ENCODE assay signal across 14 mouse cellular contexts in genomic region chr15:101194951-101195823, GRCm38 (mm10). TPM values are rescaled to one million over a fixed set of nuclear protein-coding genes. Genes with fewer than 3 reads are reported as not detected.
A peak's percentile ranks its signal among the peaks of the same experiment; 100 is the strongest.
DNase-seq lines count a peak whose midpoint lies in the region; ATAC-seq and TF ChIP-seq lines count a peak whose summit lies in the region.
"Had no signal": no experiment of that assay in that cellular context is flagged by ENCODE, and none has a peak within 500 bp of the region (broad histone marks: within the 10 kb centered on the region; RNA-seq: fewer than 3 reads in every experiment).

No protein-coding gene starts in this region.

- no peak overlapping the region; the same call in 1 of the 2 replicates for H3K4me2 ChIP-seq in liver, embryonic 11.5 days
- no peak overlapping the region for H3K4me2 ChIP-seq in forebrain, embryonic 13.5 days
- H3K4me2 ChIP-seq: embryonic facial prominence, embryonic 13.5 days; limb, embryonic 12.5 days; midbrain, embryonic 15.5 days had no signal

- 74% methylated on average over 16 of the region's 16 CpGs for WGBS in liver, embryonic 11.5 days
- 56% methylated on average over 16 of the region's 16 CpGs for WGBS in small intestine, adult 2 months
- 95% methylated on average over 16 of the region's 16 CpGs for WGBS in forebrain, embryonic 13.5 days

- H3K4me3 ChIP-seq in liver, embryonic 11.5 days (ENCODE audit: low read depth, low read length): no peak overlapping the region
- no peak overlapping the region for H3K4me3 ChIP-seq in small intestine, adult 2 months (ENCODE audit: low read depth, low read length)
- H3K4me3 ChIP-seq in forebrain, embryonic 13.5 days: no peak overlapping the region
- H3K4me3 ChIP-seq: embryonic facial prominence, embryonic 13.5 days; heart, embryonic 10.5 days; limb, embryonic 12.5 days; midbrain, embryonic 15.5 days had no signal

- TF ChIP-seq POLR2A in small intestine, adult 2 months (IDR thresholded peaks at IDR 0.05; ENCODE audit: low read depth, low read length): no peak

- no peak for ATAC-seq in liver, embryonic 11.5 days (replicated peaks; ENCODE audit: low FRiP score)
- ATAC-seq in common myeloid progenitor, adult 5-6 weeks (replicated peaks; ENCODE audit: low read depth, poor library complexity, severe bottlenecking): peak; percentile 59
- ATAC-seq in forebrain, embryonic 13.5 days: no peak
- ATAC-seq: forebrain, postnatal 0 days; midbrain, embryonic 15.5 days had no signal

- no peak for TF ChIP-seq CTCF in small intestine, adult 2 months (IDR thresholded peaks at IDR 0.05; ENCODE audit: extremely low read depth, insufficient read length, insufficient replicate concordance, low read depth, low read length)

- no peak overlapping the region for H3K9ac ChIP-seq in liver, embryonic 11.5 days (ENCODE audit: low read depth, low read length)
- no peak overlapping the region for H3K9ac ChIP-seq in forebrain, embryonic 13.5 days
- H3K9ac ChIP-seq: embryonic facial prominence, embryonic 13.5 days; forebrain, postnatal 0 days; limb, embryonic 12.5 days; midbrain, embryonic 15.5 days had no signal

- no peak overlapping the region for H3K27ac ChIP-seq in liver, embryonic 11.5 days (ENCODE audit: low read depth, low read length)
- peak overlapping the region; percentile 20; the same call in 1 of the 2 replicates for H3K27ac ChIP-seq in small intestine, adult 2 months (ENCODE audit: insufficient read depth, low read depth, low read length)
- H3K27ac ChIP-seq in forebrain, embryonic 13.5 days: no peak overlapping the region
- H3K27ac ChIP-seq: embryonic facial prominence, embryonic 13.5 days; limb, embryonic 12.5 days; midbrain, embryonic 15.5 days had no signal

- no peaks in the 10 kb centered on the region for H3K27me3 ChIP-seq in liver, embryonic 11.5 days (replicated peaks; ENCODE audit: control insufficient read depth, insufficient read depth, low read length)
- no peaks in the 10 kb centered on the region for H3K27me3 ChIP-seq in small intestine, adult 2 months (ENCODE audit: control insufficient read depth, insufficient read depth, low read length)
- H3K27me3 ChIP-seq in forebrain, embryonic 13.5 days: peaks cover 4% of the 10 kb centered on the region; the same call in 1 of the 2 replicates
- H3K27me3 ChIP-seq: CH12.LX; embryonic facial prominence, embryonic 13.5 days; limb, embryonic 12.5 days; midbrain, embryonic 15.5 days had no signal

- H3K36me3 ChIP-seq in liver, embryonic 11.5 days (ENCODE audit: control insufficient read depth, insufficient read depth, low read length): peaks cover 16% of the 10 kb centered on the region
- H3K36me3 ChIP-seq in small intestine, adult 2 months (ENCODE audit: control insufficient read depth, insufficient read depth, low read length): peaks cover 41% of the 10 kb centered on the region
- H3K36me3 ChIP-seq in forebrain, embryonic 13.5 days (ENCODE audit: poor library complexity, severe bottlenecking): peaks cover 54% of the 10 kb centered on the region

- peaks cover 30% of the 10 kb centered on the region for H3K4me1 ChIP-seq in liver, embryonic 11.5 days (replicated peaks; ENCODE audit: control insufficient read depth, insufficient read depth, low read length)
- peaks cover 16% of the 10 kb centered on the region for H3K4me1 ChIP-seq in small intestine, adult 2 months (ENCODE audit: control insufficient read depth, insufficient read depth, insufficient read length, low read length)
- peaks cover 36% of the 10 kb centered on the region for H3K4me1 ChIP-seq in forebrain, embryonic 13.5 days

- no peaks in the 10 kb centered on the region for H3K9me3 ChIP-seq in liver, embryonic 11.5 days (ENCODE audit: control insufficient read depth, low read length)
- H3K9me3 ChIP-seq in forebrain, embryonic 13.5 days (replicated peaks): no peaks in the 10 kb centered on the region
- H3K9me3 ChIP-seq: embryonic facial prominence, embryonic 13.5 days; heart, embryonic 10.5 days; limb, embryonic 12.5 days; midbrain, embryonic 15.5 days had no signal

- DNase-seq in liver: peak; percentile 29
- DNase-seq in liver, embryonic 11.5 days (ENCODE audit: low spot score): no peak
- DNase-seq in kidney, postnatal 14 days: peak; percentile 89
- no peak for DNase-seq in layer of hippocampus, postnatal 25 days (ENCODE audit: extremely low spot score in 1 of 2, low spot score in 1 of 2)
- no peak for DNase-seq in thymus, postnatal 4 days
- DNase-seq: forebrain, postnatal 0 days had no signal

RNA-seq across cellular contexts. Expression of gene Acvr1b, which starts 21.3 kb away (rescaled TPM):
- polyA plus RNA-seq in liver, embryonic 11.5 days (2014; fragmentation: Nextera tagmentation; extraction: Ambion mirVana): 4.2 and 4.4 TPM in 2 replicates
- total RNA-seq in common myeloid progenitor, adult 5-6 weeks (2017): 11.6 and 13.4 TPM in 2 replicates
- polyA plus RNA-seq in small intestine, adult 2 months (2012; rRNA removed): 21.5 and 46.0 TPM in 2 replicates
- 14.3 and 15.8 TPM in 2 replicates for polyA plus RNA-seq in forebrain, embryonic 13.5 days (2015; fragmentation: Nextera tagmentation; extraction: Ambion mirVana)
- total RNA-seq in layer of hippocampus, postnatal 25 days (2021): 10 to 100 TPM; 82.8 to 83.1 TPM

RNA-seq across cellular contexts. Expression of gene Grasp, which starts 28.8 kb away (rescaled TPM):
- 1.5 and 1.7 TPM in 2 replicates for polyA plus RNA-seq in liver, embryonic 11.5 days (2014; fragmentation: Nextera tagmentation; extraction: Ambion mirVana)
- 2.1 and 4.7 TPM in 2 replicates for total RNA-seq in common myeloid progenitor, adult 5-6 weeks (2017)
- polyA plus RNA-seq in small intestine, adult 2 months (2012; rRNA removed): 7.3 and 8.5 TPM in 2 replicates
- polyA plus RNA-seq in forebrain, embryonic 13.5 days (2015; fragmentation: Nextera tagmentation; extraction: Ambion mirVana): 1.3 and 1.5 TPM in 2 replicates
- 10 to 100 TPM; 73.1 to 77.9 TPM for total RNA-seq in layer of hippocampus, postnatal 25 days (2021)

RNA-seq across cellular contexts. Expression of gene Nr4a1, which starts 58.9 kb away (rescaled TPM):
- polyA plus RNA-seq in liver, embryonic 11.5 days (2014; fragmentation: Nextera tagmentation; extraction: Ambion mirVana): 1.8 and 2.4 TPM in 2 replicates
- 24.2 and 32.7 TPM in 2 replicates for total RNA-seq in common myeloid progenitor, adult 5-6 weeks (2017)
- 6.5 and 9.7 TPM in 2 replicates for polyA plus RNA-seq in small intestine, adult 2 months (2012; rRNA removed)
- 2.4 and 2.9 TPM in 2 replicates for polyA plus RNA-seq in forebrain, embryonic 13.5 days (2015; fragmentation: Nextera tagmentation; extraction: Ambion mirVana)
- total RNA-seq in layer of hippocampus, postnatal 25 days (2021): 10 to 100 TPM; 50.5 to 62.3 TPM

Comparison
In these comparisons a context has a peak if more than half of its experiments do, and no peak if none do; other contexts are left out.
1. DNase-seq: peak in liver (single experiment) and kidney, postnatal 14 days (single experiment); none in liver, embryonic 11.5 days (single experiment), layer of hippocampus, postnatal 25 days (0 of 2) and thymus, postnatal 4 days (single experiment).